Mouse (Mus musculus): Measurements from ENCODE around the gene Nrm. TPM values are rescaled to one million over a fixed set of nuclear protein-coding genes. Genes with fewer than 3 reads are reported as not detected.

The Nrm gene
- 18.1 to 25.9 TPM (median 25.6 TPM) in 3 replicates for total RNA-seq (2017)

DNA sequence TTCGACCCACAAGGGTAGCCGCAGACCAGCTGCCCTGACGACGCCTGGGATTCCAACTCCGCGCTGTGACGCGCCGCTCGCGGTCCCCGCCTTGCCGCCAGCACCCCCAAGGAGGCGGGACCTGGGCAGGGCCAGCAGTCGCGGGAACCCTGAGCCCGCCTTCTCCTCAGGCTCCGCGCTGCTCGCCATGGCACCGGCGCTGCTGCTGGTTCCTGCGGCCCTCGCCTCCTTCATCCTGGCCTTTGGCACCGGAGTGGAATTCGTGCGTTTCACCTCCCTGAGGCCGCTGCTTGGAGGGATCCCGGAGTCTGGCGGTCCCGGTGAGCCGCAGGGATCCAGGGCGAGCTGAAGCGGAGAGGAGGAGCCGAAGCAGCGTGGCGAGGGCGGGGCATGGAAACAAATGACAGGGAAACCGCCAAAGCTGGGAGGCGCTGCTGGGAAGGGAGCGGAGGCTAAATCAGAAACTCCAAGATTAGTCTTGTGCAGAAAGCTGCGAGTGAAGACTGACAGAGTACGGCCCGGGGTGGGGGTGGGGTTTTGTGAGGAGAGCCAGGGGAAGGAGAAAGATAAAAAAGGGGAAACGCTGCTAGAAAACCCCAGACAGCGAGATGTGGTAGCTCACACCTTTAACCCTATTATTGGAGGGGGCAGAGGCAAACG is at the start of gene Nrm:
Nrm (plus strand) TSS at position 121 of the 660 bp plus-strand sequence.
- peak; percentile 80 for ATAC-seq (replicated peaks; ENCODE audit: insufficient number of reproducible peaks, low FRiP score, low TSS enrichment, poor library complexity, severe bottlenecking)

DNA sequence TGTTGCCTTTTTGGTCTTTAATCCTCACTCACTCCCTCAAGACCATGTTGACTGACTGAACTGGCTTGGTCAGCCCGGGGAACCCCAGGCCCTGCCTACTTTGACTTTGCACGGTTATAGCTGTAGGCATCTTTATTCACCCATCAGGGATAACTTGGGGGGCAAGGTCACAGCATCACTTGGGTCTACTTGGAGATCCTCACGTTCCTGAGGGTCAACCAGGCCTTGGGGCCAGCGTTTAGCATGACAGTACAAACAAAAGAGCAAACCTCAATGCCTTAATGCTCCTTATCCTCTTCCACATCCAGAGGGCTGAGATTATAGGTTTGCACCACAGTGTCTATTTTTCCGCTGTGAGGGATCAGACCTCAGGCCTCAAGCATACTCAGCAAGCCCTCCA is 48.8 kb upstream of the Nrm start:
- no peak for ATAC-seq (replicated peaks; ENCODE audit: insufficient number of reproducible peaks, low FRiP score, low TSS enrichment, poor library complexity, severe bottlenecking)

DNA sequence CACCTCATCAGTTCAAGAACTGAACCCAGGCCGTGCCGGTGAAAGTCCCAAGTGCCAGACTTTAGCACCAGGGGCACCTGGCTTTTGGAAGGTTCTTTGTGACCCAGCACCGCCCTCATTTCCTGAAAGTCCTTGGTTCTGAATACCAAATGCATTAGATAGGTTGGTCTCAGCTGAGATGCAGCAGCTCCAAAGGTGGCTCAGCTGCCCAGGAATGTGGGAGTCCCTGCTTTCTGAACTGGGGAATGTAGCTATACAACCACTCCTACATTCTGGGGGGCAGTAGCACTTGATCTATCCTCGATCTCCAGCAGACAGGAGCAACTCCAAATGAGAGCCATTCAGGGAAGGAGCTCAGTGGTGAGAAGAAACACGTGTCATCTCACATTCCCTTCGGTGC is 48.4 kb upstream of the Nrm start:
- ATAC-seq (replicated peaks; ENCODE audit: insufficient number of reproducible peaks, low FRiP score, low TSS enrichment, poor library complexity, severe bottlenecking) = no peak

DNA sequence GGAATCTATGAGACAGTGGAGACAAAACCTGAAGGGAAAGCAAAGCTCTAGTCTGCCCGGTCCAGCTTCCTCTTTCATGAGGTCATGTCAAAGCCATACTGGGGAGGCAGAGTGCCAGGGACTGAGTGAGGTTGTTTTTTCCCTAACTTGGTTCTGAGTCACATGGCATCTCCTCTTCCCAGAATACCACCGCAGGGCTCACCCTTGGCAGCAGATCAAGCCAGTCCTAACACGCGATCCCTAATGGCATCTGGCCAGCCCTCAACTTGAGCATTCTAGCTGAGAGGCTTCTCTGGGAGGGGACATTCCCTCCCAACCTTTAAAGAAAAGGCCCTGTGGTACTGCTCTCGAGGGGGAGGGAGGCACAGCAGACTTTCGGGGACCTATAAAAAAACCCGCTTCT is 47.9 kb upstream of the Nrm start:
- peak; percentile 54 for ATAC-seq (replicated peaks; ENCODE audit: insufficient number of reproducible peaks, low FRiP score, low TSS enrichment, poor library complexity, severe bottlenecking)

DNA sequence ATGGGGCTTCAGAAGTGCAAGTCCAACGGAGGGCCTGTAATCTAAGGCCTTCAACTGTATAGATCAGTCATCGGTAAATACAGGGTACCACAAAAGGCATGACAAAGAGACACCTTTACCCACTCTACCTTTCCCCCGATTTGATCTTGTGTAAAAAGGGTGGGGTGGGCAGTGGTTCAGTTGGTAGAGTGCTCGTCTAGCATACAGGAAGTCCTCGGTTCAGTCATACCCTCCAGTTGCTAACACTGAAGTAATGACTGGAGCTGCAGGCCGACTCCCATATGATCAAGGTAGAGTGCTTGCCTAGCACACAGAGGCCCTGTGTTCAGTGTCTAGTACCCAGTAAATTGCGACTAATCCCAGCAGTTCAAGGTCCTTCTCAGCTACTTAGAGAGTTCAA is 47.5 kb upstream of the Nrm start:
- ATAC-seq (replicated peaks; ENCODE audit: insufficient number of reproducible peaks, low FRiP score, low TSS enrichment, poor library complexity, severe bottlenecking) = no peak; the same call in 1 of the 2 replicates

DNA sequence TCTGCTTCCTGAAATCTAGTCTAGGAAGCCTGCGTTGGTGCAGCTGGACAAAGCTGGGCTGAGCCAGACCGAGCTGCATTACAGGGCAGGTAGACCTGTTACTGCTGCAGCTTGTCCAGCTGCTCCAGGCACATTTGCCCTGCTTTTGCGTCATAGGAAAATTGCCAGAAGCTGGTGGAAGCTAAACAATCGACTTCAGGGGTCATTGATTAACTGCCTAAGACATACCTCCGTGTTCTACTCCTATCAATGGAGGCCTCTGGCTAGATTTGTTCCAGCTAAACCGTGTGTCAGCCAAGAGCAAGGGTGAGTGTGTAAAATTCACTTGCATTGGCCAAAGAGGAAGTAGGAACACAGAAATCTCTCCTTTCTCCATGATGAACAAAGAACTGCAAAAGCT is 46.4 kb upstream of the Nrm start:
- no peak for ATAC-seq (replicated peaks; ENCODE audit: insufficient number of reproducible peaks, low FRiP score, low TSS enrichment, poor library complexity, severe bottlenecking)

DNA sequence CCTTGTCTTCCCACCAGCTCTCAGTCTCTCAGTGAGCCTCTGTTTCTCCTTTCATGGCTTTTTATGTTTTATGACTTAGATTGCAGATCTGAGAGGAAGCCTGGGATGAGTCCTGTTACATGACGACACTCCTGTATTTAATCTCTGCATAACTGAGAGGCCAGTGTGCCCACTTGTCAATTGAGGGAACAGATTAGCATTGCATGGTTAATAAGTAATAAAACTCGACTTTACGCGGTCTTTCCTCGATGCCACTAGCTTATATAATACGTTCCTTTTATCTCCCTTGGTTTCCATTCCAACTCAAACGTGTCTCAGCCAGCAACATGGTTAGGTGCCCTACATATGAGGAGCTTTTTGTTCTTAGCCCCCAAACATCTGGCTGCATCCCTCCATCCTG is 45.3 kb upstream of the Nrm start:
- ATAC-seq (replicated peaks; ENCODE audit: insufficient number of reproducible peaks, low FRiP score, low TSS enrichment, poor library complexity, severe bottlenecking) = no peak

DNA sequence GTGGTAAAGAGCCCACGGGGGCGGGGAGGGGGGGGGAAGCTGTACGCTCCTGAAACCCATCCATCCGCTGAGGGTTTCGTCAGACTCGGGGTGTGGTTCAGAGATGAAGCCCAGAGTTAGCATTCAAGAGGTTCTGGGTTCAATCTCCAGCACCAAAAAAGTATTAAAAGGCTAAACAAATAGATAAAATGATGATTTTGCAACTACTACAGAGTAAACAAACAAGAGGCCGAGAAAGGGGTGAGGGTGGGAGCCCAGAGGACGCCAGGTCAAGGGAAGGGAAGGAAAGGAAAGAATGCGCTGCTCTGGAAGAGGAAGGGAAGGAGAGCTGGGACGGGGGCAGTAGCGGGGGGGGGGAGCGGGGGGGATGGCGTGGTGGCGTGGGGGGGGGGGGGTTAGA is 44.4 kb upstream of the Nrm start:
- no peak for ATAC-seq (replicated peaks; ENCODE audit: insufficient number of reproducible peaks, low FRiP score, low TSS enrichment, poor library complexity, severe bottlenecking)

DNA sequence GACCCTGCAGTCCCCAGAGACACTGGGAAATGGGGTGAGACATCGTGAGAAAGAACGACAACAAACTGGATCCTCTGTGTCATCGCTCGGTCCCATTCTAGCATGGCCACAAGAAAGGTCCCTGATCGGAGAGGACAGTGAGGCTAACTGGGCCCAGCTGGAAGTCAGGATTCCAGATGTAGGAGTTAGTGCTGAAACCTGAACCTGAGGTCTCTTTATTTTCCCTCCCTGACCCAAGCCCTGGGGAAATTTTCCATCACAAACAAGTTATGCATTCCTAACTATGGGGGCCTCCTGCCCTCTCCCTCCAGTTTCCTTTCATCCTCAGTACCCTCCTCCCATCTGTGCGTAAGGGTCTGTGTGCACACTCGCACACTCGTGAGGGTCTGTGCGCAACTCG is 43.9 kb upstream of the Nrm start:
- no peak for ATAC-seq (replicated peaks; ENCODE audit: insufficient number of reproducible peaks, low FRiP score, low TSS enrichment, poor library complexity, severe bottlenecking)

DNA sequence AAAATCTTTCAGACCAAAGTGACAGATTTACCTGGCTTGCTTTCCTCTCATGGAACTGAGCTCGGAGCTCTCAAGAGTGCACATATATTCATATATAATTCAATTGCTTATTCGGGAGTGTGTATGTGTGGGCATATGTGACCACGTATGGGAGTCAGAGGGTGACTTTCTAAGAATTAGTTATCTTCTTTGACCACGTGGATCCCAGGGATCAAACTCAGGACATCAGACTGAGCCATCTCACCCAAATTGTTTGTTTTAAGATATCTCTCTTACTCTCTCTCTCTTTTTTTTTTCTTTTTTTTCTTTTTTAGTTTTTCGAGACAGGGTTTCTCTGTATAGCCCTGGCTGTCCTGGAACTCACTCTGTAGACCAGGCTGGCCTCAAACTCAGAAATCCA is 41.0 kb upstream of the Nrm start:
- no peak for ATAC-seq (replicated peaks; ENCODE audit: insufficient number of reproducible peaks, low FRiP score, low TSS enrichment, poor library complexity, severe bottlenecking)

DNA sequence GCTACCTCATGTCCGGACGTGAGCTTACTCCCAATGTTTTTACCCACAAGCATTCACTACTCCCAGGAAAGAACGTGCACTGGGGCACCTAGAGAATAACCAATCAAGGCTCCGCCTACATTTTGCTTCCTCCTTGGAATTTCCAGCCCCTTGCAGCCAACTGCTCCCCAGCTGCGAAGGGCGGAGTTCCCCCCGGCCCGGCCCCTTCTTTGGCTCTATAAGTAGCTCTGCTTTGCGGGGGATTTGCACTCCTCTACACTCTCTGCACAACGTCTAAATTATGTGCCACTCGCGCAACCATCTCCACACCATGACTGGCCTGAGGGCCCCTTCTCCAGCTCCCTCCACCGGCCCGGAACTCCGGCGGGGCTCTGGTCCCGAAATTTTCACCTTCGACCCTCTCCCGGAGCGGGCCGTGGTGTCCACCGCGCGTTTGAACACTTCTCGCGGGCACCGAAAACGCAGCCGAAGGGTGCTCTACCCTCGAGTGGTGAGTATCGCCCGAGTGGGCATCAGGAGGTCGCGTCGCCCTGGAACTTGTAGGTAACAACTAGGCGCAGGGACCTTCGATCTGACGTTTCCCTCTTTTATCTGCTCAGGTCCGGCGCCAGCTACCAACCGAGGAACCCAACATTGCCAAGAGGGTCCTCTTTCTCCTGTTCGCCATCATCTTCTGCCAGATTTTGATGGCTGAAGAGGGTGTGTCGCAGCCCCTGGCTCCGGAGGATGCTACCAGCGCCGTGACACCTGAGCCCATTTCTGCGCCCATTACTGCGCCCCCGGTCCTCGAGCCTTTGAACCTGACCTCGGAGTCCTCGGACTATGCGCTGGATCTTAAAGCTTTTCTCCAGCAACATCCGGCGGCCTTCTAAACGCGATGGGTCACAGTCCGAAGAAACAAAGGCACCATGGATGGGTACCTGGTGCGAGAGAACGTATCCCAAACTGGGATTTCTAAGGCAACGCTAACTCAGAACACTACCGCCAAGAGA is 39.4 kb upstream of the Nrm start, which contains the start of gene Ier3:
Ier3 (plus strand) TSS at position 246 of the 992 bp plus-strand sequence.
- ATAC-seq (replicated peaks; ENCODE audit: insufficient number of reproducible peaks, low FRiP score, low TSS enrichment, poor library complexity, severe bottlenecking) = 0 out of 2 replicates have a peak, but pooled peaks have one; percentile 11

DNA sequence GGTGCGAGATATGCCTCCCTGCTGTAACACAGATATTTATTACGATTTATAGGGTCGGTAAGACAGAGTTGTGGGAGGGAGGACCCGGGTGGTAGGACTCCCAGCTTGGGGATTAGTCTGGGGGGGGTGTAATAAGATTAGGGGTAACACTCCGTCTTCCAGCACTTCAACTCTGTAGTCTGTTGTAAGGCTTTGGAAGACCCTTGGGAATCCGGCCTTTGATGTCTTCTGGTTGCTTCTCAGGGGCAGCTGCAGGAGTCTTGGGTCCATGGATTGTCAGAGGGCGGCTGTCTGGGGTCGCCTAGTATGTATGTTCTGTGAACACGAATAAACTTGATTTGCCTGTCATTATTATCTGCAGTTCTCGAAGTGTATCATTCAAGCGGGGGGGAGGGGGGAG is 38.6 kb upstream of the Nrm start:
- no peak for ATAC-seq (replicated peaks; ENCODE audit: insufficient number of reproducible peaks, low FRiP score, low TSS enrichment, poor library complexity, severe bottlenecking)

DNA sequence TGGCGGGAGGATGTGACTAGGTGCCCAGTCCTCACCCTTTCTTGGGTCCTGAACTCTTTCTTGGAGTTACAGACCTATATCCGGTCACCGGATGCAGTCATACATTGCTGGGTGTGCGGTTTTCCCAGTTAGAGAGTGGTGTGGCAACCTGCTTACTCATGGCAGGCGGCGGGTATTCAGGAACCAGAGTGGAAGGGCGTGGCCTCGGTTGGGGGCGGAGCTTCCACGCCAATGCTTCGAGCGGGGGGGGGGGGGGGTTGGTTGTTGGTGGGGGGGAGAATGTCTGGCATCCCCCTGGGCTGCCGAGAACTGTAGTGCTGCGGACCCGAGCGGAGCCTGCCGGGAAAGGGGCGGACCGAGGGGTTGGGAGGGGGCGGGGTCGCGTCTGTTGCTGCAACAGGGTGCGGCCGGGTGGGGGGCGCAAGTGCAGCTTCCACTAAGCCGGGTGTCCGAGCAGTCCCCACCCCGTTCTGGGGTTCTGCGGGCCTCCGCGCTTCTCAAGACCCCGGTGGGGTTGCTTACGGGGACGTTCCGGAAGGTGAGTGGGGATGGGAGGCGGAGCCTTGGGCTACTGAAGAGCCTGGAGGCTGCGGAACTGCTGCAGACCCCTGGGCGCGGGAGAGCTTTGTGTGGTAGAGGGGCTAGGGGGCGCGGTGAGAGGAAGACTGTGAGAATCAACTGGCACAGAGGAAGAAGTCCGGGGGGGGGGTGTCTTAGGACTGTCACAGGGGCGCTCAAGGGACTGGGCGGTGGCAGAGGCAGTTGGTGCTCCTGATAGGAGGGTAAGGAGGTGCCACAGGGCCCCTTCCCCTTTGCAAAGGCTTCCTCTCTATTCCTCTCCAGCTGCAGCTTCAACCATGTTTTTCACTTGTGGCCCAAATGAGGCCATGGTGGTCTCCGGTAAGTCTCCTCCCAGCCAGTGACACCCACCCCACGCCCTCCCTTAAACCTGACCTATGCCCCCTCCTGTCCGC is 37.9 kb upstream of the Nrm start, which contains the start of gene Flot1:
Flot1 (plus strand) TSS at position 267 of the 974 bp plus-strand sequence.
- peak; percentile 87 for ATAC-seq (replicated peaks; ENCODE audit: insufficient number of reproducible peaks, low FRiP score, low TSS enrichment, poor library complexity, severe bottlenecking)

DNA sequence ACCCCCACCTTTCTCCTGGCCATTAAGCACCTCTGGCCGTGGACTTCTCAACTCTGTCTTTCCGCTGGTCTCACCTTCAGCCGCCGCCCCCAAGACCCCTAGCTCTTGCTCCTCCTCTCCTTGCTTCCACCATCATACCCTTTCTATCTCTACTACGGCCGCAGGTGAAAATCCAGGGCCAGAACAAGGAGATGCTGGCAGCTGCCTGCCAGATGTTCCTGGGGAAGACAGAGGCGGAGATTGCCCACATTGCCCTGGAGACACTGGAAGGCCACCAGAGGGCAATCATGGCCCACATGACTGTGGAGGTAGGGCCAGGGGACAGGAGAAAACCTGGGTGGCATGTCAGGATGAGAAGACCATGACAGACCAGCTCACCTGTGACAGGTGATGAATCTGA is 36.7 kb upstream of the Nrm start:
- no peak for ATAC-seq (replicated peaks; ENCODE audit: insufficient number of reproducible peaks, low FRiP score, low TSS enrichment, poor library complexity, severe bottlenecking)

DNA sequence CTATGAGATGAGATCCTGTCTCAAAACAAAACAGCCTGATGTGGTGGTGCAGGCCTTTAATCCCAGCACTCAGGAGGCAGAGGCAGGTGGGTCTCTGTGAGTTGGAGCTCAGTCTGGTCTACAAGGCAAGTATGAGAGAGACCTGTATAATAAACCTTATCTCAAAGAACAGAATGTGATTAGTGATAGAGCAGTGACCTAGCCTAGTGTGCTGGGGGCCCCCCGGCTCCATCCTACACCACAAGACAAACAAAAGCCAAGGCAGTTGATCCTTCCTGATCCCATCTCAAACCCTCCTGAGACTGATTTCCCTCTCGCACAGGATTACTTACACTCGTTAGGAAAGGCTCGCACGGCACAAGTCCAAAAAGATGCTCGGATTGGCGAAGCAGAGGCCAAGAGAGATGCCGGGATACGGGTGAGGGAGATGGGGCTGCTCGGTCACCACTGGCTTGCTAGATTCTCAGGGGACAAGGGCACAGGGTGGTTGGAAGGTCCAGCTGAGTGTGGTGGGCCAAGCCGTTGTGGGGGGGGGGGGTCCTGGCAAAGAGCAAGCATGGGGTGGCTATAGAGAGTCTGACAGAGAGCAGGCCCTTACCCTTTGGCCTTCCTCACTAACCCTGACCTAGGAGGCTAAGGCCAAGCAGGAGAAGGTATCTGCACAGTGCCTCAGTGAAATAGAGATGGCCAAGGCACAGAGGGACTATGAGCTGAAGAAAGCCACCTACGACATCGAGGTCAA is 35.8 kb upstream of the Nrm start:
- no peak for ATAC-seq (replicated peaks; ENCODE audit: insufficient number of reproducible peaks, low FRiP score, low TSS enrichment, poor library complexity, severe bottlenecking)

DNA sequence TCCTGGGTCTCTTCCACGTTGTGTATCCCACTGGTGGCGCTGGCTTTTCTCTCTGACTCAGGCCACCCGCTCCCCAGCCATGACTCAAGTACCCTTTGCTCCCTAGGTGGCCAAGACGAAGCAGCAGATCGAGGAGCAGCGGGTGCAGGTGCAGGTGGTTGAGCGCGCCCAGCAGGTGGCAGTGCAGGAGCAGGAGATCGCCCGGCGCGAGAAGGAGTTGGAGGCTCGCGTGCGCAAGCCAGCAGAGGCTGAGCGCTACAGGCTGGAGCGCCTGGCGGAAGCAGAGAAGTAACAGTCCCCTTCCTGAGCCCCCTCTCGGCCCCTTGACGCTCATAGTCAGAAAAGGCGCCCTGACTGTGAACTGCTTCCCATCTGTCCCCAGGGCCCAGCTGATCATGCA is 31.4 kb upstream of the Nrm start:
- ATAC-seq (replicated peaks; ENCODE audit: insufficient number of reproducible peaks, low FRiP score, low TSS enrichment, poor library complexity, severe bottlenecking) = peak; percentile 88

DNA sequence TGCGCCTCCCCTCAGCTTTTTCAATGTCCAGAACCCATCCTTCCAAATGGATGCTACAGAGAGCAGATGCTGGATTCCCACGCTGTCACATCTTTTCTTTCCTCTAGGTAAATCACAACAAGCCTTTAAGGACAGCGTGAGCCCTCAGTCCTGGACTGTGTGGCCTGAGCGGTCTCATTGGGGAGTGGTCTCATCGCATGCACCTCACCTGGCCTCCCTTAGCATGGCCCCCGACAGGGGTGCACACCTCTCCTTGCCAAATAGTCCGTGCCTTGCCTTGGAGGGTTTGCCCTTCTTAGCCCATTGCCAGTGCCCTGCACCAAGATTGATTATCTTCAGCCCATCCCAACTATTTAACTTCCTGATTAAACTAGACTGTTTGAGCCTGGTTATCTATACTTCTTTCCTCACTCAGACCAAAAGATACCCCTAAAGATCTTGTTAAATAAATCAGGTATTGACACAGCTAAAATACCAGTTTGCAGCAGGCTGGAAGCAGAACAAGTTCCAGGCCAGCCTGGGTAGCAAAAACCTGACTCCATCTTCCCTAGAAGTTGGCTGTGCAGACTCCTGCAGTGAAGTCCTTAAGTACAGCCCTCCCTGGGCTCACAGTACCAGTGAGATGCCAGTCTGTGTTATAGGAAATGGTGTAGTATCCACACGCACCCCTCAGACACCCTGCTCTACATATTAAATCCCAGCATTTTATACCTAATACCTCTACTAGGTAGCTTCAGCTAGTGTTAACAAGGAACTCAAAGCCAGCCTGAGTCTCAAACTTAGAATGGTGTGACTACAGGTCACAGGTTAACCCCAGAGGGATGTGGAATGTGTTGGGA is 28.5 kb upstream of the Nrm start:
- no peak for ATAC-seq (replicated peaks; ENCODE audit: insufficient number of reproducible peaks, low FRiP score, low TSS enrichment, poor library complexity, severe bottlenecking)

All from monocyte, adult 5-6 weeks (primary cell).